Mouse (Mus musculus): ENCODE data around the gene Astn1. TPM values are rescaled to one million over a fixed set of nuclear protein-coding genes. Genes with fewer than 3 reads are reported as not detected.

The Astn1 gene
- polyA plus RNA-seq, 2 experiments, result 0.03 TPM

DNA sequence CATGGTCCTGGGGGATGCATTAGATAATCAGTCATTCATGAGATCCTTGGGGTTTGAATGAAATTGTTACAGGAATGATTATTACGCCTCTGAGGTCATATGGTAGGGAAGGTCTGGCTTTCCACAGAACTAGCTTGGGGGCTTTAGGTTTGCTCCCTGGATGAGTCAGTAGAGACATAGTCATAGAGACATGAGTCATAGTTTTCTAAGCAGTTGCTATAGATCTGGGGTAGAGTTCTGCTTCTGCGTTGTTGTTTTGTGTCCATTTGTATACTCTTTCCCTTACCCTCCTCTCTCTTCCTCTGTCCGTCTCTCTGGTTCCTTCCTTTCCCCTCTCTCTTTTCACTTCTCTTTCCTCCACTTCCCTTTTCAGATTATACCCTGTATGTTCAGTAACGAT is 243.5 kb downstream of the Astn1 start:
- no peaks in the 10 kb centered on the region for H3K4me1 ChIP-seq (replicated peaks; ENCODE audit: control insufficient read depth in 2 of 2, insufficient read depth in 2 of 2, low read length in 1 of 2)
- TF ChIP-seq CTCF (IDR thresholded peaks at IDR 0.05; ENCODE audit: low read depth) (no peak), EP300 (IDR thresholded peaks at IDR 0.05; ENCODE audit: low read depth) (no peak)
- no peak overlapping the region for H3K4me2 ChIP-seq (ENCODE audit: low read depth)
- H3K4me3 ChIP-seq (ENCODE audit: insufficient read depth in 1 of 2, low read depth in 2 of 2, low read length in 2 of 2), result no peak overlapping the region
- H3K9me3 ChIP-seq (ENCODE audit: control insufficient read depth, low read length), result no peaks in the 10 kb centered on the region
- no peak overlapping the region for H3K9ac ChIP-seq (replicated peaks)
- ATAC-seq (ENCODE audit: insufficient read depth) (no peak), DNase-seq (ENCODE audit: low read depth in 3 of 3, low spot score in 3 of 3) (no peak)
- 49% methylated on average over 4 of the region's 4 CpGs for WGBS (ENCODE audit: insufficient replicate concordance)
- no peaks in the 10 kb centered on the region for H3K36me3 ChIP-seq (replicated peaks; ENCODE audit: control insufficient read depth, insufficient read depth, low read depth)
- no peak overlapping the region for H3K27ac ChIP-seq
- no peaks in the 10 kb centered on the region for H3K27me3 ChIP-seq (ENCODE audit: control insufficient read depth, insufficient read depth, low read length)

DNA sequence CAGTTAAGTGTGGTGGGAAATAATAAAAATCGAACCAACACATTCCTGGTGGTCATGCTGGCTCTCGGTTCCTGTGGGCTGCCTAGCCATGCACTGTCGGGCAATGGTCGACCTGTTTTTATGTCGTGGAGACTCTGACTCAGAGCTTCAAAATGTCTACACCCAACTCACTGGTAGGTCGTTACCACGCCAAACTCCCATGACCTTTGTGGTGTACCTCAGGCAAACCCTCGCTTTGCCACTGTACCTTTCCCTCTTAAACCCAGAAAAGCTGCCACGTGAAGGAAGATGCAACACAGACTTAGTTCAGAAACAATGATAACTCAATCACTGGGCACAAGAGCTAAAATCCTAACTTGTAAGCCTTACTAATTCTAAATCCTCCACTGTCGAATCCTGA is 244.3 kb downstream of the Astn1 start:
- Histone ChIP-seq H3K4me3 (ENCODE audit: insufficient read depth in 1 of 2, low read depth in 2 of 2, low read length in 2 of 2) (no peak overlapping the region), H3K36me3 (replicated peaks; ENCODE audit: control insufficient read depth, insufficient read depth, low read depth) (no peaks in the 10 kb centered on the region), H3K9ac (replicated peaks) (no peak overlapping the region), H3K27ac (no peak overlapping the region), H3K27me3 (ENCODE audit: control insufficient read depth, insufficient read depth, low read length) (no peaks in the 10 kb centered on the region), H3K9me3 (ENCODE audit: control insufficient read depth, low read length) (no peaks in the 10 kb centered on the region), H3K4me2 (ENCODE audit: low read depth) (no peak overlapping the region), H3K4me1 (replicated peaks; ENCODE audit: control insufficient read depth in 2 of 2, insufficient read depth in 2 of 2, low read length in 1 of 2) (no peaks in the 10 kb centered on the region)
- ATAC-seq (ENCODE audit: insufficient read depth) (no peak), DNase-seq (ENCODE audit: low read depth in 3 of 3, low spot score in 3 of 3) (no peak)
- WGBS (ENCODE audit: insufficient replicate concordance), result 61% methylated on average over 10 of the region's 10 CpGs
- TF ChIP-seq EP300 (IDR thresholded peaks at IDR 0.05; ENCODE audit: low read depth) (no peak), CTCF (IDR thresholded peaks at IDR 0.05; ENCODE audit: low read depth) (no peak)

DNA sequence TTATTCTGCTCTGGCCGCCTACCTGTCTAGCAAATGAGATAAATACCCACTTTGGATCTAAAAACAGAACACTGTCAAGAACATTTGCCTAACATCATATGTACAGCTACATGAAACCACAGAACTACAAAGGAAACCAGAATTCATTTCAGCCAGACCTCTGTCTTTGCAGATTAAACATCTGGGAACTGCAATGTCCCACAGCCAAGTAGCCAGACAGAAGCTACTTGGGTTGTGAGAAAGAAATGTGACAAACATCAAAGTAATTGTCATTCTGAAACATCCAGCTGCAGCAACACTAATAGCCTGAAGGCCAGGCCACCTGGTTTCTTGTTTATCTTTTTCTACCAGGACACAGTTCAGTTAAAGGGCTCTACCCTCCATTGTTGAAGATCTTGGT is 245.1 kb downstream of the Astn1 start:
- no peak overlapping the region for H3K9ac ChIP-seq (replicated peaks)
- WGBS (ENCODE audit: insufficient replicate concordance), result 37% methylated on average over 1 of the region's 1 CpGs
- H3K27ac ChIP-seq, result no peak overlapping the region
- H3K4me3 ChIP-seq (ENCODE audit: insufficient read depth in 1 of 2, low read depth in 2 of 2, low read length in 2 of 2), result no peak overlapping the region
- TF ChIP-seq EP300 (IDR thresholded peaks at IDR 0.05; ENCODE audit: low read depth) (no peak), CTCF (IDR thresholded peaks at IDR 0.05; ENCODE audit: low read depth) (no peak)
- no peaks in the 10 kb centered on the region for H3K4me1 ChIP-seq (replicated peaks; ENCODE audit: control insufficient read depth in 2 of 2, insufficient read depth in 2 of 2, low read length in 1 of 2)
- no peaks in the 10 kb centered on the region for H3K36me3 ChIP-seq (replicated peaks; ENCODE audit: control insufficient read depth, insufficient read depth, low read depth)
- H3K9me3 ChIP-seq (ENCODE audit: control insufficient read depth, low read length), result no peaks in the 10 kb centered on the region
- no peak for DNase-seq (ENCODE audit: low read depth in 3 of 3, low spot score in 3 of 3)
- no peak overlapping the region for H3K4me2 ChIP-seq (ENCODE audit: low read depth)
- no peaks in the 10 kb centered on the region for H3K27me3 ChIP-seq (ENCODE audit: control insufficient read depth, insufficient read depth, low read length)
- no peak for ATAC-seq (ENCODE audit: insufficient read depth)

DNA sequence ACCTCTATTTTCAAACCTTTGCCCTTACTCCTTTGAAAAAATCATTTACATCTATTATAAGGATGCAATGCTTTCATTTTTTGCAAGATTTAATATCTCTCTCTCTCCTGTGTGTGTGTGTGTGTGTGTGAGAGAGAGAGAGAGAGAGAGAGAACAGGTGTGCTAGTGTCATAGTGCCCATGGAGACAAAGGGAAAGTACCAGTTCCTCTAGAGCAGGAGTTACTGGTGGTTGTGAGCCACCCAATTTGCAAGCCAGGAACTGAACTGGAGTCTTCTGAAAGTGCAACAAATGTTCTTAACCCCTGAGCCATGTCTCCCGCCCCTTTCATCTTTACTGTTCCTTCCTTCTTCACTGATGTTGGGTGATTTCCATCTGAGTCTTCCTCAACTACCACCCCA is 253.1 kb downstream of the Astn1 start:
- H3K27me3 ChIP-seq (ENCODE audit: control insufficient read depth, insufficient read depth, low read length), result no peaks in the 10 kb centered on the region
- H3K27ac ChIP-seq, result no peak overlapping the region
- H3K9me3 ChIP-seq (ENCODE audit: control insufficient read depth, low read length), result no peaks in the 10 kb centered on the region
- H3K4me2 ChIP-seq (ENCODE audit: low read depth), result no peak overlapping the region
- TF ChIP-seq EP300 (IDR thresholded peaks at IDR 0.05; ENCODE audit: low read depth) (no peak), CTCF (IDR thresholded peaks at IDR 0.05; ENCODE audit: low read depth) (no peak)
- DNase-seq (ENCODE audit: low read depth in 3 of 3, low spot score in 3 of 3) (no peak), ATAC-seq (ENCODE audit: insufficient read depth) (no peak)
- no peaks in the 10 kb centered on the region for H3K36me3 ChIP-seq (replicated peaks; ENCODE audit: control insufficient read depth, insufficient read depth, low read depth)
- H3K9ac ChIP-seq (replicated peaks), result no peak overlapping the region
- no peak overlapping the region for H3K4me3 ChIP-seq (ENCODE audit: insufficient read depth in 1 of 2, low read depth in 2 of 2, low read length in 2 of 2)
- H3K4me1 ChIP-seq (replicated peaks; ENCODE audit: control insufficient read depth in 2 of 2, insufficient read depth in 2 of 2, low read length in 1 of 2), result no peaks in the 10 kb centered on the region
- 38% methylated on average over 1 of the region's 1 CpGs for WGBS (ENCODE audit: insufficient replicate concordance)

DNA sequence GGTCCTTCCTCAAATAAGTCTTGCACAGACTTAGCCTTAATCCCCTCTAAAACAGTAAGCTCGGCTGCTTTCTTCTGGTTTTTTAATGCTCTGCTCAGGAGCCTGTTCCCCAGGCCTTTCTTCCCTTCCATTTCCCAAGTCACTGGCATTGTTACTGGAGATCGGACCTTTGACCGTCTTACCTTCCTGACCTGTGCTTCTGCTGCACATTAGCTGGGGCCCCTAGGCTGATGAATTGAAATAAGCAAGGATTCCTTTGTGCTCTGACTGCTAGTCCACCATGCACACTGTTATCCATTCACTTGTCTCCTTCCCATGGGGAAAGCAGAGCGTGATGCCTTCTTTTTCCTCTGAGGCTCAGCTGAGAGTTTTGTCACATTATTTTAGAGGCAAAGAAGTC is 255.9 kb downstream of the Astn1 start:
- Histone ChIP-seq H3K27ac (no peak overlapping the region), H3K9me3 (ENCODE audit: control insufficient read depth, low read length) (no peaks in the 10 kb centered on the region), H3K4me1 (replicated peaks; ENCODE audit: control insufficient read depth in 2 of 2, insufficient read depth in 2 of 2, low read length in 1 of 2) (no peaks in the 10 kb centered on the region), H3K36me3 (replicated peaks; ENCODE audit: control insufficient read depth, insufficient read depth, low read depth) (no peaks in the 10 kb centered on the region), H3K4me2 (ENCODE audit: low read depth) (no peak overlapping the region), H3K27me3 (ENCODE audit: control insufficient read depth, insufficient read depth, low read length) (no peaks in the 10 kb centered on the region), H3K9ac (replicated peaks) (no peak overlapping the region), H3K4me3 (ENCODE audit: insufficient read depth in 1 of 2, low read depth in 2 of 2, low read length in 2 of 2) (no peak overlapping the region)
- WGBS (ENCODE audit: insufficient replicate concordance), result 59% methylated on average over 4 of the region's 4 CpGs
- DNase-seq (ENCODE audit: low read depth in 3 of 3, low spot score in 3 of 3) (no peak), ATAC-seq (ENCODE audit: insufficient read depth) (no peak)
- TF ChIP-seq EP300 (IDR thresholded peaks at IDR 0.05; ENCODE audit: low read depth) (no peak), CTCF (IDR thresholded peaks at IDR 0.05; ENCODE audit: low read depth) (no peak)
